Mouse (Mus musculus) gastrocnemius, postnatal 14 days (tissue): ENCODE results near the gene Ksr1. TPM values are rescaled to one million over a fixed set of nuclear protein-coding genes. Genes with fewer than 3 reads are reported as not detected.

ENCODE experiments used
- DNase-seq: peaks from one replicate; pipeline ENCODE4 v3.0.0; 2021; ENCODE audit warnings: mixed read lengths
- intact Hi-C: fragments of 180-260 bp; cut with DNase I; formaldehyde crosslinking; loops from one replicate; pipeline ENCODE4 v1.15.1; 2025; ENCODE audit warnings: low total_unique reads
- total RNA-seq, 2 experiments: library from RNA; stranded (reverse); gene quantifications; 2 replicates each; pipeline ENCODE4 v1.2.3; 2021

Ksr1 gene
- total RNA-seq, 2 experiments from 2014 or later, result 62.2 to 73.3 TPM

GRCm38 (mm10) chr11:79055161-79055560 lies 91.0 kb downstream of the Ksr1 start:
- DNase-seq, result peak; percentile 68
- intact Hi-C loops, result no loop called here

DNA sequence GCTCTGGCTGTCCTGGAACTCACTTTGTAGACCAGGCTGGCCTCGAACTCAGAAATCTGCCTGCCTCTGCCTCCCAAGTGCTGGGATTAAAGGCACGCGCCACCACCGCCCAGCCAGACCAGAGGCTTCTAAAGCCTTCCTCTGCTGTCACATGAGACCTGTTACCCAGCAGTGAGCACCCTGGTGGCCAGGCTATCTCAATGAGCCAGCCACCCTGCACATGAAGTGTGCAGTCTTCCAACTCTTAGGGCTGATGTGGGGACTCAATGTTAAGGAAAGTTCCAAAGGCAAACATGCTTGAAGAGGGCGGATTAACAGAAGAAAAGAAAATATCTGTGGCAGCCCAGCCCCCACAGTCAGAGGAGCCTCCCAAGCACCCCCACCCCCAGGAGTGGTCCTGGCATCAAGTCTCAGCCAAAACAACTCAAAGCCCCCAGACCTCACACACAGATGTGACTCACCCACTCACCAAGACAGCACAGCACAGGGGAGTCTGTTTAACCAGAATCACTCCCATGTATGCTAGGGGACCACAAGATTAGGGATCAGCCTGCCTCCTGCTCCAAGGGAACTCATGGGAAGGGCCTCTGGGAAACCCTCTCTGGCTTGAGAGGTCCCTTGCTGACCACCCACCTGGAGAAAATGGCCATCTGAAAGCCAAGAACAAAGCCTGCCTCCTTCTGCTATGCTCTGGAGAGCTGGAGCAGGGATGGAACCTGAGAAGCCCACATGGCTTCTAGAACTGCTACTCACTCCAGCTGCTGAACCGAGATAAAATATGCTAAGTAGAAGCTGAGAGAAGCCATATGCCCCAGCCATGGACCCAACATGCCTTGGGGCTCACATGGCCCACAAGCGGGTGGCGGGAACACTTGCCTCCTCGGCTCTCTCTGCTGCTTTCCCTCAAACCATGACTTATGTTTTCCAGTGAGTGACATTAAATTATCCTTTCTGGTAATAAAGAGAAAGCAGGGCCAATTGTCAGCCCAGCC lies 91.8 kb downstream of the Ksr1 start:
- intact Hi-C loops, result no loop called here
- no peak for DNase-seq

GRCm38 (mm10) chr11:79053437-79053836 lies 92.8 kb downstream of the Ksr1 start:
- DNase-seq, result no peak
- intact Hi-C loops, result no loop called here

- intact Hi-C loops, result no loop called here
- no peak for DNase-seq
Measured at GRCm38 (mm10) chr11:79052769-79053168, 93.4 kb downstream of the Ksr1 start.

- no peak for DNase-seq
- intact Hi-C loops, result no loop called here
Measured at GRCm38 (mm10) chr11:79051522-79051921, 94.7 kb downstream of the Ksr1 start.

DNA sequence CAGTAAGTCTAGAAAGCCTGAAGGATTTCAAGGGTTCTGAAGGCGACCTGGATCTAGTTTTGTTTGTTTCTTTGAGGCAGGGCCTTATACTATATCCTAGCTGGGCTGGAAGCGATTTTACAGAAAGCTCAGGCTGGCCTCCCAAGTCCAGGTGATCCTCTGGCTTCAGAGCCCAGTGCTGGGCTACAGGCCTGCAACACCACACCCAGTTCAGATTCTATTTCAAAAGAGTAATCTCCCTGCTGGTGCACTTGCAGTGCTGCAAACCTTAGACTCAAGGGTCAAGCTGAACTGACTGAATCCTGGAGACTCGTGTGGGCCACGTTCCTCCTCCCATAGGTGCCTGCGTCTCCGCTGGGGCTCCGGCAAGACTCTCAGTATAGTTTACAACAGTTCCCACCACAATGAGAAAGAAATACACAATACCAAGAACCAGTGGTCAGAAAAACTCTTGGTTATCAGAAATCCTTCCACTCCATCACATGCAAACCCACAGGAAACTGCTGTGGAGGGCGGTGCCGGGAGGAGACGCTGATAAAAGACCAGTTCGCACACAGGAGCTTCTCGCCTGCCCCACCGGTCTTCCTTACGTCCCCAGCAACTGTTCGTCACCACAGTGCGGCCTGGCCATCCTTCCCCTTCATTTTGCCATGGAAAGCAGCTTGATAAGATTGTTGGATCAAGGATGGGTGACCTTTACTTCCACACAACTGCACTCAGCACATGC lies 95.3 kb downstream of the Ksr1 start:
- intact Hi-C loops, result no loop called here
- DNase-seq, result no peak

GRCm38 (mm10) chr11:79048906-79049305 lies 97.3 kb downstream of the Ksr1 start:
- intact Hi-C loops, result no loop called here
- DNase-seq, result no peak

DNA sequence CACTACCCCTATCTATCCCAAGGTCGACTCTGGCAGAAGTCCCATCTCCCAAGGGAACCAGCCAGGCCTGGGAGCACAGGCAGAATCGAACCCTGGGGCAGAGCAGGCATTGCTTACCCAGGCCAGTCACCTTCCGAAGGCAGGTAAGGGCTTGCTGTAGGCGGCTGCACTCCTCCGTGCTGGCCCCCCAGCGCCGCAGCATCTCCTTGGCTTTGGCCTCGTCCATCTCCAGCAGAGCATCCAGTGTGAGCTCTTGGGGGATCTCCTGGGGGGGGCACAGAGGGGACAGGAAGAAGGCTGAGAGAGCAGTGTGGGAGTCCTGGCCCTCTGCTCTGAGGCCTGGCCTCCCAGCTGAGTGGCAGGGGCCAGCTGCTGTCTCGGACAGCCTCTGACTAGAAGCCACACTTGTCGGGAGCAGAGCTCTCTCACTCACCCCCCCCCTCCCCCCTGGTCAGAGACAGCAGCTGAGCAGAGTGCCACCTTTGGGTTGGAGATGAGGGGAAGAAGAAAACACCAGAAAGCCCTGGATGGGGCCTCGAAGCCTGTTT lies 99.0 kb downstream of the Ksr1 start:
- intact Hi-C loops, result no loop called here
- DNase-seq, result peak; percentile 57

DNA sequence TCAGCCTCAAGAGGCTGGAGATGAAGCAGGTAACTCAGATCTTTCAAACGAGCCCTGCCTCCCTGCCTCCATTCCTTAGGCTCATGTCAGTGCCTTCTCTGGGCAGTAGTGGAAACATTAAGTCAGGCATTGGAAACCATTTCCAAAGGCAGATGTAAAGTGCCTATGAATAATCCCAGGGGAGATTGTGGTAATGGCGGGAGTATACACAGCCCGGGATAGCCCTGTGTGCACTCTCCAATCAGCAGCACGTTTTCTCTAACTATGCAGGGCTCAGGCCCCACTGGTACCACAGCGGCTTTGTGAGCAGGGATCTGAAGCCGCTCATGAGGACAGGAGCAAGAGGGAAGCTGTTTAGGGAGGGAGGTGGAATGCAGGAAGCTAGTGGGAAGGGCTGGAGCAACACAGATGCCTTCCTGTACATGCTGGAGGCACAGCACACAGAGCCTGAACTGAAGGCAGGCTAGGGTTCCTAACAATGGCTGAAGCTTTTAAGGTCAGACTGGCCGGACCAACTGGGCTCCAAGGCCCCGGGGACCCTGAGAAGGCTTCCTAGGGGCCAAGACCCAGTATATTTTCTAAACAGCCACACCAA lies 99.5 kb downstream of the Ksr1 start:
- DNase-seq, result no peak
- intact Hi-C loops, result no loop called here

GRCm38 (mm10) chr11:79045231-79045630 lies 101.0 kb downstream of the Ksr1 start:
- intact Hi-C loops, result no loop called here
- no peak for DNase-seq

DNA sequence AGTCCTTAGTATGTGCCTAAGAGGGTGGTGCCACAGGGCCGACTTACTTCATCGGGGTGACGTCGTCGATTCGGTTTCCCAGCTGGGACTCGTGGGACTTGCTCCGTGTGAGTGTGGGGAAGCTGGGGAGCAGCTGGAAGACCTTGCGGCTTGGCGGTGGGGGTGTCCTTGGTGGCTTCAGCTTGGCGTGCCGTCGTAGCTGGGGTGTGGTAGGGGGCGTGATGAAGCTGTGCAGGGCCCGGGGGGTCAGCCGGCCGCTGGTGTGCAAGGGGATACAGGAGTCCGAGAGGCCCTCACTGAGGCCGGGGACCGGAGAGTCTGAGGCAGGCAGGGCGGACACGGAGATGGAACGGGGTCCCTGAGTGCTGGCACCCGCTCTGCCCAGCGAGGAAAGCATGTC lies 101.4 kb downstream of the Ksr1 start:
- no peak for DNase-seq
- intact Hi-C loops, result no loop called here

DNA sequence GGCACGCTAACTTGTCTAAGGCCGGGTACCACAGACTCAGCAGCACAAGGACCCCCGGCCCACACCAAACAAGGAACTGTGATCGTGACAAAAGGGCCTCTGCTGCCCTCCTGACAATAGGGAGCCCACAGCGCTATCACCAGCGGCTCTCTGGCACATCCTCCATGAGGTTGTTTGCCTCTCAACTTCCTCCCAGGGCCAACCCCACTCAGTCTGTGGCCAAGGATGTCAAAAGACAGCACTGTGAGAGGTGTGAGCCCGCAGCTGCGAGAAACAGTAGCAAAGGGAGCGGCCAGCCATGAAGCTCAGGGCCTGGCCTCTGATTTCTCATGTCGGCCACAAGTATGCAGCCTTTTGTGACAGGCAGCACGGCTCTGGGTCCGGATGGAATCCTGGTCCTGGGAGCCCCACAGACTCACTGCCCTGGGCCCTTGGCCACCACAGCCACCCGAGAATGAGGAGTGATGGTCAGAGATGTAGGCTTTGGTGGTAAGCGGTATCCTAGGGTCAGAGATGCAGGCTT lies 104.2 kb downstream of the Ksr1 start:
- intact Hi-C loops, result no loop called here

DNA sequence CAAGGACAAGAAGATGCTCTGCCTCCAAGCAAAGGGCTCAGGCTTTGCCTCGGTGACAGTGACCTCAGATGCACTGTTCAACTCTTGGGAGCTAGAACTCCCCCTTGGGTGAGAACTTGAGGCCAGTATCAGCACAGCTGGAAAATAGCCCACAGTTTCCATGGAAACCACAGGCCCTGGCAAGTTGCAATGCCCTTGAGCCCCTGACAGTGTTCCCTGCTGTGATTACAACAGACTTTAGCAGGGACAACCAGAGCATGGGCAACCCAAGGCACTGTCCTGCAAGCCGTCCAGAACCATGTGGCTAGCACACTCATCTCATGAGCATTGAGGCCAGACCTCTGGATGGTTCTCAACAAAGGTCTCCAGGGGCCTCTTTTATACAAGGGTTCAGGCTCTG lies 106.7 kb downstream of the Ksr1 start:
- peak; percentile 66 for DNase-seq
- intact Hi-C loops, result no loop called here

More for the DNA sequence above, 104.2 kb downstream of the Ksr1 start:
- no peak for DNase-seq

- no peak for DNase-seq
- intact Hi-C loops, result no loop called here
Measured at GRCm38 (mm10) chr11:79037555-79037954, 108.7 kb downstream of the Ksr1 start.

DNA sequence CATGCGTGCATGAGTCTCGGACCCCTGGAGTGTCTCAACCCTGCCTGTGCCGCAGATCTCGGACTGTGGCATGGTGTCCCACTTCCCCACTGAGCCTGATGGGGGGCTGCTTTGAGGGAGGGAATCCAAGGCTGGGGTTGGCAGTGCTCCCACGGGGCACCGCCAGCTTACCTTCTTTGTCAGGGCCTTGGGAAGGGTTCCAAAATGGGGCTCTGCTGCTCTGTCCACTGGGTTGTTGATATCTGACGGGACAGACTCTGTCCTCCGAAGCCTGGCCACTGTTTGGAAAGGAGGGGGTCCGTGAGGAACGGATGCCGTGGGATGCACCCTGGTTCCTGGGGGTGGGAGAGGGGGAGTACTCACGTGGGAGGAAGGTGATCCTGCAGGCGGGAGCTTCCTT lies 109.9 kb downstream of the Ksr1 start:
- DNase-seq, result no peak
- intact Hi-C loops, result no loop called here

DNA sequence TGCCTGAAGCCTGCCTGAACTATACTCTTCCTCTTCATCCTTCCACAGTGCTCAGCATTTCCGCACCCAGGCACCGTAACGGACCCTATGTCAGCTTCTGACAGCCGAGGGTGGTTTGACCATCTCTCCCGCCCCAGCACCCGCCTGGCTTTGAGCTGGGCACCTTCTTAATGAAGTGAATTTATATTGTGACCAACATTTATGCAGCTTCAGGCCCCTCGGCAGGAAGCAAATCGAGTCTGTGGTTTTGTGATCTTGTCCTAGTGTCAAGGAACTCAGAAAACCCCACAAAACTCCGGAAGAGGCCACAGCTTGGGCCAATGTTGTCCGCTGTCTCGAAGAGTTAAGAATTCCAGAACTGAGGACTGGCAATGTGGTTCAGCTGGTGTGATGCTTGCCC lies 112.6 kb downstream of the Ksr1 start:
- intact Hi-C loops, result loop anchor here (5.0 kb wide), 2 partner anchors 79 to 179 kb away; no protein-coding TSS in a partner anchor

DNA sequence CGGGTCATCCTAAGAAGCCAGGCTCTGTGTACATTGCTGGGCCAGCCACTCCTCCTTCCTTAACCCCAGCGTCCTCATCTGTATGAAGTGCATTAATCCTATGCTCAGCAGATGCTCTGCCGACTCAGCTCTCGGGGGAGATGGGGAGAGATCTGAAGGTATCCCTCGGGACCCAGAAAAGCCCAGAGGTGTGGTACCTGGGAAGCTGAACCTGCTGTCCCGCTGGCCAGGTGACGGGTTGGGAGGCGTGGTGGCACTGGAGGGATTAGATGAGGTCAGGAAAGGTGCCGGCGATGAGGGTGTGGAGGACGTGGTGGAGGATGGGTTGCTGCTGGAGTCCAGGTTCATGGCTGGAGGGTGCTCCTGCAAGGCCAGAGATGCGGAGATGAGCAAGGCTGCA lies 113.2 kb downstream of the Ksr1 start:
- no peak for DNase-seq
- intact Hi-C loops, result loop anchor here (5.0 kb wide), 2 partner anchors 79 to 179 kb away; no protein-coding TSS in a partner anchor

More for the DNA sequence above, 112.6 kb downstream of the Ksr1 start:
- DNase-seq, result no peak

DNA sequence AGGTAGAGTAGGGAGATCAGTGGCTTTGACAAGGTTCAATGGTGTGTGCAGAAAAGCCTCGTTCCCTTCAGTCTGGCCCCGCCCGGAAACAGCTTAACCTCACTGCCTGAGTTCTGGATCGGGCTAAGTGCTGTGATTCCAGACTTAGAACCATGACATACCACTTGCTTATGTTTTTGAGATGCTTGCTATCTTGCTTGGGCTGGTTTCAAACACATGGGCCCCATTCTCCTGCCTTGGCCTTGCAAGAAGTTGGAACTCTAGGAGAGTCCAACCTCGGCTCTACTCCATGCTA lies 114.8 kb downstream of the Ksr1 start:
- intact Hi-C loops, result loop anchor here (5.0 kb wide), 2 partner anchors 81 to 181 kb away; no protein-coding TSS in a partner anchor
- DNase-seq, result no peak

GRCm38 (mm10) chr11:79030570-79031451 lies 115.4 kb downstream of the Ksr1 start:
- intact Hi-C loops, result loop anchor here (5.0 kb wide), 2 partner anchors 81 to 181 kb away; no protein-coding TSS in a partner anchor
- DNase-seq, result peak; percentile 87
